Mouse (Mus musculus): ENCODE data around the gene Gm30191. TPM values are rescaled to one million over a fixed set of nuclear protein-coding genes. Genes with fewer than 3 reads are reported as not detected.
"Not testable (repeated sequence)": the region's sequence is repeated elsewhere in the genome, so short reads cannot be mapped to it uniquely, and the experiment has no call there.

Gm30191 gene
- total RNA-seq, 4 experiments from 2014 or later: not detected

DNA sequence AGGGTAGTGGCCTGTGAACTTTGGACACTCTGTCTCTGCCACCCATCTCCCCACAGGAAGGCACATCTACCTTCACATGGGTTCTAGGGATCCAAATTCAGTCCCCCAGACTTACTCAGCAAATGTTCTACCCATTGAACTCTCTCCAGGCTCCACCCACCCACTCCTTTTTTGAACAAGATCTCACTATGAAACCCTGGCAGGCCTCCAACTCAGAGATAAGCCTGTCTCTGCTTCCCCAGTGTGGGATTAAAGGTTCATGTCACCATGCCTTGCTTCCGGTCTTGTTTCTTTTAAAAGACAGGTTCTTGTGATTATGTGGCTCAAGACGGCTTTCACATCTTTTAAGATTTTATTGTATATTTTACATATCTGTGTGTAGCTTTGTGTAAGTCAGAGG, 38.2 kb downstream of the Gm30191 start:
- DNase-seq (ENCODE audit: low spot score in 2 of 2): no peak

DNA sequence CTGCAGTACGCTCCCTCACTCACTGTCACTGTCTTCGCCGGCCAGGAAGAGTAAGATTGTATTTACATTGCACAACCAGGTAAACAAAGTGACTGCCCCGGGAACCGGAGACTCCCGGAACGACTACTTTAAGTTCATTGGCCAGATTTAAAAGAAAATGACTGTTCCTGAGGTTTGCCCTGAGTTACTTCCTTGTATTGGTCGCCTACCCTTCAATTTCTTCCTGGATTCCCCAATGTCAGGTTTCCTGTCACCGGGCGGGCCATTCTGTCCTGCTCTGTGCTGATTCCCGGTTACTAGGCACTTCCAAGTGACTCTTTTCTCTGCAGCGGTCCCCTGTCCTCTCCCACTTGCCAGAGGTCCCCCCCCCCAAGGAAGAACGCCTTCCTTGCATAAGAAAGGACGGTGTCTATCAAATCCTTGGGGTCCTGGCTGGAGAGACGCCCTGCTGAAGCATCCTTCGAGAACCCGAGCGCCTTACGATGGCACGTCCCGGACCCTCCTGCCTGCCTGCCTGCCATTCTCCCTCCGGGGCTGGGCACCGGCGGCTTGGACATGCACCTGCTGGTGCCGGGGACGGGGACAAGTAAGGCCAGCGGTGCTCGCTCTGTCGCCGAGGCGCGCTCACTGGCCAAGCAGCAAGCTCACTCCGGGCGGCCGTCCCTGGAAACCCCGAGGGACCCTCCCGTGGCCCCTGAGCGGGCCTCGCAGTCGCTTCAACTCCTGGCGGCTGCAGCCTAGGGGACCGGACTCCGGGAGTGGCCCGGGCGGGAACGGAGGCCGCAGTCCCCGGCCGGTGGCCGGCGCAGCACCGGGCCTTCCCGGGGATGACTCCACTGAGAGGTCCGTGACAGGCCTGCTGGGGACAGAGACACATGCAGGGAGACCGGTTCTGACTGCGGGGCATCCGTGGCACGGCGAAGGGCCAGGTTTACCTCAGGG, 39.8 kb downstream of the Gm30191 start:
- DNase-seq (ENCODE audit: low spot score in 2 of 2): no peak

DNA sequence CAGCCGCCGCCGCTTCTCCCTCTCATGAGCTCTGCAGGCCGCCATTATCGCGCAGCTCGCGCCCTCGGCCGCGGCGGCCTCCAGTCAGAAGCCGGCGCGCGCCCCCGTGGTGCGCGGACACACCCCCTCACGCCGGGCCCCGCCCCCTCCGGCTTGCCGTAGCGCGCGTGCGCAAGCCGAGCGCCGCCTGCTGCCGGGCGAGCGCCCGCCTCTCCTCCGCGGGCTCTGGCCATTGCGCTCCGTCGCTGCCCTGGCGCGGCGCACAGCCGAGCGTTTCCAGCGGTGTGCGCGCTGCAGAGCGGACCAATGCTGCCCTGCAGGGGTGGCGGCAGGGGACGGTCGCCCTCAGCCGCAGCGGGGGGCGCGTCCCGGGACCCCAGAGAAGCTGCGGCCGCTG, 40.4 kb downstream of the Gm30191 start:
- peak; percentile 92 to 94 for DNase-seq (ENCODE audit: low spot score in 2 of 2)

DNA sequence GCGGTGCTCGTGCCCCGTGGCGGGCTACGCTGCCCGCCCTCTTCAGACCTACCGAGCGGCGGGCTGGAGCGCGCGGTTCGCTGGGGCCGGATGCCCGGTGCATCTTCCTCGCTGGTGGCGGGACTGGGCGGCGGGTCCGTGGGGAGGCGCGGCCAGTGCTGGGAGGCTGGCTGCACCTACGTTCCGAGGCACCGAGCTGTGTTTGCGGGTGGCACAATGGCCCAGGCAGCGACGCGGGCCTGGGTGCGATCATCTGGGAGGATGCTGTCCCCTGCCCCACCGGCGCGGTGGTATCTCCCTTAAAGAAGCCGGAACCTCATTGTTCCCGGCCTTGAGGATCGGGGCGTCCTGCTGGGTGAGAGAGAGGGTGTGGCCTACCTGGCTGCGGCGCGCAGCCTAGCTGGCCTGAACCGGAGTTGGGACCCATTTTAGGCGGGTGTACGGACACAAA, 40.9 kb downstream of the Gm30191 start, which contains the start of gene Pdik1l:
Gene Pdik1l (minus strand): TSS at position 321 of the 451 bp plus-strand sequence.
- peak; percentile 58 to 63 for DNase-seq (ENCODE audit: low spot score in 2 of 2)

DNA sequence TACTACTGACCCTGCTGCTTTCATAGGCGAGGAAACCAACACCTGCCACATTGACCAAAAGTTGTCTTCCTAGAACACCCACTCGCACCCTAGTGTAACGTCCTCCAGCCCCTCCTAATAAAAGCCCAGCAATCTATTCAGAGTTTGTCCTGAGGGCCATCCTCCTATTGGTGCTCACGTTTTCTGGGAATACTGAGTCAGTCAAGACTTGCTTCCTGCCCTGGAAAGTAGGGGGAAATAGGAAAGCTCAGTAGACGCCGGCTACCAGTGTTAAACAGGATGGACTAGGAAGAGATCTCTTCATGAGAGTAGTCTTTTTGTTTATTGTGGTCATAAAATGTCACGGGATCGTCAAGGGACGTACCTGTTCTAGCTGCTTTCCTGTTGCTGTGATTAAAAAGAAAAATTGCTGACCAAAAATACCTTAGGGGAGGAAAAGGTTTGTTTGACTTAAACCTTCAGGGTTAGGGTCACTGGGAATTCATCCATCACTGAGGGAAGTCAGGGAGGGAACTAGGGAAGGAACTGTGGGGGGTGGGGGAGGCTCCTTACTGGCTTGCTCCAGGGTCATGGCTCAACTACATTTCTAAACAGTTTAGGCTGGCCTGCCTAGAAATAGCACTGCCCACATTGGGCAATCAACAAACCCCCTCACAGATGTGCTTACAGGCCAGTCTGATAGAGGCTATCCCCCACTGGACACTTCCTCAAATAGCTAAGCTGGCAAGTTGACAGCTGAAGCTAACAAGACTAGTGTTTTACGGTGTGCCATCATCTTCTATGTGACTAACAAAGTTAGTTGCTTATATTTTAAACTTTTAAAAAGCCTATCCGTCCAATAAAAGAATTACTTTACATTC, 41.9 kb downstream of the Gm30191 start:
- no peak for DNase-seq (ENCODE audit: low spot score in 2 of 2)

DNA sequence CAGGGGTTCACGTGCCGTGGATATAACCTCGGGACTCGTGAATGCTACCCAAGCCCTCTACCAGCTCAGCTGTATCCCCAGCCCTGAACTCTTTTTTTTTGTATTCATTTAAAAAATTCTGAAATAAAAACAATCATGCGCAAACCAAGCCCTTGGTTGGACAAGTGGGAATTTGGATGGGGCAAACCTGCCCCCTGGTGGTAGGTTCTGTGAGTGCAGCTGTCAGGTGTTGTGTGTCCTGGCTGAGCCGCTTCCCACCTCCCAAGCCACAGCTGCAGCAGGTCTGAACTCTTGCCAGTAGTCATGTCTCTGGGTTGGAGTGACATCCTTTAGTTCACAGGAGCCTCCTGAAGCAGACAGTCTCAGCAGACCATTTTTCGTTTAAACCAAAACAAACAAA, 45.3 kb downstream of the Gm30191 start:
- peak in 1 of 2 experiments; percentile 54 for DNase-seq (ENCODE audit: low spot score in 2 of 2)

DNA sequence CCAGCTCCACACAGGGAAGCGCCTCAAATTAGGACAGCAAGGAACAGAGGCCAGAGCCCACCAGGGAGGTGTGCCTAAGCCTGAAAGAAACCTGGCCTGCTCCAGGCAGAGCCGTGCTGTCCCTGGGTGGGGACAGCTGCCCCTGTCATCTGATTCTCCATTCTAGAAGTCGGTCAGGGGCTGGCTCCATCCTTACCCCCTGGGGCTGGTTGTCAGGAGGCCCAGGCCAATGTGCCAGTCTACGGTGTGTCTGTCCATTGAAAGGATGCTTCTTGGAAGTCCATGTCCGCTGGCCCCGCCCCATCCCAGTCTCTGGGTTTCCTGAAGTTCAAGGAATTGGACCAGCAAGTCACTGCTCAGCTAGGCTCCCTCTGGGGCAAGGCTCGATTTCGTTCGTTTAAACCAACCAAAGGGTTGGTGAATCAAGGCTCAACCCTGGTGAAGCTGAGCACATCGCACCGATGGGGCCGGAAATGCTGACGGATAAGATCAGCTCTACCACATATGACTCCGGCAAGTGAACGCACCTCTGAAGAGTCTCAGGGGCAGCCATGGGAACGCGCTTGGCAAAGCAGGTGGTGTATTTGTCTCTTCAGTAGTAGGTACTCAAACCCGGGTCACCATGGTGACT, 46.4 kb downstream of the Gm30191 start:
- no peak for DNase-seq (ENCODE audit: low spot score in 2 of 2)

DNA sequence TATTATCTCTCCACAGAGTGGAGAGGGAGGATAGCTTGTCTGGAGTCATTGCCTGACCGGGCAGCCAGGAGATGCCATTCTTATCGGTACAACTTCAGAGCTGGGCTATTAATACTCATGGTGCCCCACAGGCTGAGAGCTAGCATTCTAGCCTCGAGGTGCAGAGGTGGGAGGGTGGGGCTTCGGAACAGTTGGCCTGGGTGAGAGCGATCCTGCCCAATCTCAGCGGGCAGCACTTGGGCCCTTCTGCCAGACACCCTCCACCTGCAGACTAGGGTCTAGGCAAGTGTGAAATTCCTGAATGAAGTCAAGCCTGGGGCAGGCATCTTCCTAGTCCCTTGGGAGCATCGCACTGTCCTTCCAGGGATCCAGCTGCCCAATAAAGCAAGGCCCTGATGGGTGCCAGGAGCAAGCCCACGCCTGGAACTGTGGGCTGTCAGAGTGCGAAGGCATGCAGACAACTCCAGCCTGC, 47.0 kb downstream of the Gm30191 start:
- DNase-seq (ENCODE audit: low spot score in 2 of 2): no peak

DNA sequence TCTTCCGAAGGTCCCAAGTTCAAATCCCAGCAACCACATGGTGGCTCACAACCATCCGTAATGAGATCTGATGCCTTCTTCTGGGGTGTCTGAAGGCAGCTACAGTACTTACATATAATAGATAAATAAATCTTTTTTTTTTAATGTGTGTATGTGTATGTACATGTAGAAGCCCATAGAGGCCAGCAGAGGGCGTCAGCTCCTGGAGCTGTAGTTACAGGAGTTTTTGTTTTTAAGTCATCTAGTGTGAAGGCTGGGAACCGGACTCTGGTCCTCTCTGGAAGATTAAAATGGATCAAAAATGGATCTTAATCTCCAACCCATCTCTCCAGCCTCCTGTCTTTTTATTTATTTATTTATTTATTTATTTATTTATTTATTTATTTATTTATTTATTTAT, 49.4 kb downstream of the Gm30191 start:
- DNase-seq (ENCODE audit: low spot score in 2 of 2): not testable (repeated sequence)

DNA sequence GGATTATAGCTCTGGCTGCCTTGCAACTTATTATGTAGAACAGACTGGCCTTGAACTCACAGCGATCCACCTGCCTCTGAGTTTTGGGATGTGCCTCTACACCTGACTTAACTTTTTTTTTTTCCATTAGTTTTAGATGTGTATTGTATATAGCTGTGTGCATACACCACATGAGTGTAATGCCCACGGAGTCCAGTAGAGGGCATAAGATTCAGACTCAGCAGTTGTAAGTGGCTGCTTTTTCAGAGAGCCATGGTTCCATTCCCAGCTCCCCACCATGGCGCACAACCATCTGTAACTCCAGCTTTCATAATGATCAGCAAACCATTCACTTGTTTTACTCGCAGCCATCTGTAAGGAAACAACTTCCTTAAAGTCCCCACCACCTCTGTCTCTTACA, 49.8 kb downstream of the Gm30191 start:
- DNase-seq (ENCODE audit: low spot score in 2 of 2): no peak

DNA sequence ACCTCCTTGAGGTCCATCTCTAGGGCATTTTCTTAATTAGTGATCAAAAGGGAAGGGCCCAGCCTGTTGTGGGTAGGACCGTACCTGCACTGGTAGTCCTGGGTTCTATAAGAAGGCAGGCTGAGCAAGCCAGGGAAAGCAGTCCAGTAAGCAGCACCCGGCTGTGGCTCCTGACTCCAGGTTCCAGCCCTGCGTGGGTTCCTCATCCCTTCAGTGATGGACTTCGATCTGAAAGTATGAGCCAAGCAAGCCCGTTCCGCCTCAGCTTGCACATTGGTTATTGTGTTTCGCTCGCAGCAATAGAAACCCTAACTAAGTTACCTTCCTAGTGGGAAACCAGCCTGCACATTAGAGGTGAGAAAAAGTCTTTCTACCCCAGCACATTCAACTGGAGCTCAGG, 50.6 kb downstream of the Gm30191 start:
- no peak for DNase-seq (ENCODE audit: low spot score in 2 of 2)

DNA sequence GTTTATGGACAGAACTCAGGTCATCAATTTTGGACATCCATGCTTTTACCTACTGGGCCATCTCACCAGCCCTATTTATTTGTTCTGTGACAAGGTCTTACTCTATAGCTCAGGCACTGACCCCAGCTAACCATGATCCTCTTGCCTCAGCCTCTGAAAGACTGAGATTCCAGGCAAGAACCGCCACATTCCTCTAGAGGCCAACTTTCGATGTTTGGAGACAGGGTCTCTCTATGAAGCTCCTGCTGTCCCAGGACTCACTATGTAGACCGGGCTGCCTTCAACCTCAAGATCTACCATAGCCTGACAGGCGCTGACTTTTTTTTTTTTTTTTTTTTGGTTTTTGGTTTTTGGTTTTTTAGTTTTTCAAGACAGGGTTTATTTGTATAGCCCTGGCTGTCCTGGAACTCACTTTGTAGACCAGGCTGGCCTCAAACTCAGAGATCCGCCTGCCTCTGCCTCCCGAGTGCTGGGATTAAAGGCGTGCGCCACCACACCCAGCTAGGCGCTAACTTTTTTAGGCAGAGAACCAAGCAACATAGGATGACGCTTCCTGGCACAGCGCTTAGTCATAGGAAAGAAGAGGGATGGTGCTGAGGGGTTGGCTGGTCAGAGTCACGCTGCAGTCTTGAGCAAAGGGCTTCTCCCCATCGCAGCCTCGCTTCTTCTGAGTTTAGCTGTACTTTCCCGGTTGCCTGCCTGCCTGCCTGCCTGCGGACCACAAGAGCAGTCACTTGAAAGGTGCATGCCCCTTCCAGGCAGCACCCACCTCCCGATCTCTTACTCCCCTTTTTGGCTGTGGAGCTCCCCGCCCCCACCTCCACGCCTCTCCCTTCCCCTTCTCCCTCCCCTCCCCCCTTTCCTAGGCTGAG, 52.1 kb downstream of the Gm30191 start:
- DNase-seq (ENCODE audit: low spot score in 2 of 2): no peak

DNA sequence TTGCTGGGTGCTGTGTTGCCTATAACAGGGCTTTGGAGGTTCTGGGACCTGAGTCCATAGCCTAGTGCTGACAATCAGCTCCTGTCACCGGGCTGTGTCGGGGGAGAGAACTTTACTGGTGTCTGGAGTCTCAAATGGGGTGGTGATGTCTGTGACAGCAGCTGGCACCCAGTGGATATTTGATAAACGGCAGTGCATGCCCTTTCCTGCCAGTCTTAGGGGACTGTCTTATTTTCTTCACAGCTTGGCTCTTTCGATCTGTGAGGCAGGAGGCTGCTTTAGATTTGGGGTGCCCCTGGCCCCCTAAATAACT, 52.7 kb downstream of the Gm30191 start:
- DNase-seq (ENCODE audit: low spot score in 2 of 2): no peak

Other genes starting within 250 kb of the Gm30191 start
- gene Dhdds, start 246.0 kb upstream of the Gm30191 start, total RNA-seq (2022): 10 to 100 TPM; 63.6 to 73.6 (median 68.4) TPM
- not detected for gene Lin28a, start 228.1 kb upstream of the Gm30191 start, total RNA-seq (2022)
- gene Zfp683, start 193.1 kb upstream of the Gm30191 start, total RNA-seq (2022): not detected
- 1 to 10 TPM; 3.6 to 6.8 (median 5.8) TPM for gene Crybg2, start 186.1 kb upstream of the Gm30191 start, total RNA-seq (2022)
- gene Cd52, start 151.9 kb upstream of the Gm30191 start, total RNA-seq (2022): 10 to 100 TPM in 2 of 4 experiments, 1 to 10 TPM in 2; 2.5 to 32.5 (median 12.8) TPM
- 10 to 100 TPM; 33.5 to 51.3 (median 43.0) TPM for gene Ubxn11, start 144.4 kb upstream of the Gm30191 start, total RNA-seq (2022)
- gene Sh3bgrl3, start 118.1 kb upstream of the Gm30191 start, total RNA-seq (2022): 100 to 1,000 TPM; 192 to 255 (median 224) TPM
- gene Cep85, start 59.8 kb upstream of the Gm30191 start, total RNA-seq (2022): 10 to 100 TPM; 17.1 to 18.7 (median 17.7) TPM
- not detected for gene Gm7534, start 43.9 kb upstream of the Gm30191 start, total RNA-seq (2022)
- not detected for gene Catsper4, start 19.6 kb upstream of the Gm30191 start, total RNA-seq (2022)
- under 1 TPM in 3 of 4 experiments, not detected in 1; 0.36 to 0.74 (median 0.57) TPM for gene Cnksr1, start 8.5 kb upstream of the Gm30191 start, total RNA-seq (2022)
- gene E130218I03Rik, start 3.3 kb upstream of the Gm30191 start, total RNA-seq (2022): not detected
- gene Zfp593, start 1.3 kb upstream of the Gm30191 start, total RNA-seq (2022): 10 to 100 TPM; 10.9 to 12.1 (median 11.3) TPM
- gene Grrp1, start 7.2 kb downstream of the Gm30191 start, total RNA-seq (2022): 1 to 10 TPM; 2.6 to 4.3 (median 3.5) TPM
- gene Pdik1l, start 41.0 kb downstream of the Gm30191 start, total RNA-seq (2022): 10 to 100 TPM; 15.8 to 22.4 (median 19.3) TPM
- gene Trim63, start 68.2 kb downstream of the Gm30191 start, total RNA-seq (2022): under 1 TPM; 0.28 to 0.70 (median 0.53) TPM
- under 1 TPM in 2 of 4 experiments, not detected in 2; 0.16 to 0.23 TPM for gene Slc30a2, start 96.2 kb downstream of the Gm30191 start, total RNA-seq (2022)
- gene Extl1, start 136.9 kb downstream of the Gm30191 start, total RNA-seq (2022): 10 to 100 TPM; 42.7 to 51.5 (median 47.1) TPM
- gene Pafah2, start 149.4 kb downstream of the Gm30191 start, total RNA-seq (2022): 1 to 10 TPM; 5.8 to 8.7 (median 6.8) TPM
- 1,000 to 10,000 TPM in 1 of 4 experiments, 100 to 1,000 TPM in 3; 935 to 1,017 (median 942) TPM for gene Stmn1, start 221.4 kb downstream of the Gm30191 start, total RNA-seq (2022)
- gene Paqr7, start 249.8 kb downstream of the Gm30191 start, total RNA-seq (2022): 10 to 100 TPM; 58.1 to 64.3 (median 61.1) TPM